Mouse (Mus musculus): Measurements from ENCODE around the gene Gm21650.
"Not testable (repeated sequence)": the region's sequence is repeated elsewhere in the genome, so short reads cannot be mapped to it uniquely, and the experiment has no call there.

Gm21650 gene

GRCm38 (mm10) chrY:77692508-77692907 is at the start of gene Gm21650:
Gene Gm21650 (plus strand): TSS chrY:77692808.
- not testable (repeated sequence) for DNase-seq
